ENCODE assay signal across 10 mouse cellular contexts in the genomic region with DNA sequence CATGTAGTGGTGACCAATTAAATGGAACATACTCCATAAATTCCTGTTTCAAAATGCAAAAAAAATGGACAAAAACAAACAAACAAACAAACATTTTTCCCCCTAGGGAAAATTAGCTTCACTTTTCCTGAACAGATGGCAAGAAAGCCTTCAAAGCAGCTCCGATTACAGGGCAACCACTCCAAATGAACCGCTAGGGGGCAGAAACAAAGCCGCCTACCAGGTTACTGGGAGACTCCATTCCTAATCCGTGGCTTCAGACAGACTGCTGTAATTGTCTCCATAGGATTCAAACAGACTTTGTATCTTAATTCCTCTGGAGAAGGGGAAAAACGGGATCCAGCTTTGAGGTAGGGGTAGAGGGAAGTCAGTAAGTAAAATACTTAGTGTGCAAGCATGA.
DNase-seq lines count a peak whose midpoint lies in the region; ATAC-seq and TF ChIP-seq lines count a peak whose summit lies in the region.
"Had no signal": no experiment of that assay in that cellular context is flagged by ENCODE, and none has a peak within 500 bp of the region (broad histone marks: within the 10 kb centered on the region; RNA-seq: fewer than 3 reads in every experiment).

No protein-coding gene starts in this region.

- TF ChIP-seq POLR2A in thymus, adult 2 months (IDR thresholded peaks at IDR 0.05; ENCODE audit: control insufficient read depth, extremely low read depth, insufficient read depth, low read length, poor library complexity) = no peak

- TF ChIP-seq CTCF in thymus, adult 2 months (IDR thresholded peaks at IDR 0.05; ENCODE audit: borderline replicate concordance, control insufficient read depth, extremely low read depth, insufficient read depth, low read length, poor library complexity) = no peak

- no peak overlapping the region for H3K4me3 ChIP-seq in hindbrain, embryonic 14.5 days (replicated peaks; ENCODE audit: low read length)
- no peak overlapping the region for H3K4me3 ChIP-seq in hindbrain, embryonic 12.5 days
- no peak overlapping the region for H3K4me3 ChIP-seq in thymus, adult 2 months (ENCODE audit: control insufficient read depth, insufficient read depth, low read length)
- H3K4me3 ChIP-seq: hindbrain, embryonic 15.5 days; midbrain, embryonic 12.5 days had no signal

- ATAC-seq in hindbrain, embryonic 14.5 days (ENCODE audit: low FRiP score) = no peak
- ATAC-seq in hindbrain, embryonic 12.5 days (ENCODE audit: low FRiP score) = no peak

- no peak overlapping the region for H3K27ac ChIP-seq in hindbrain, embryonic 14.5 days
- H3K27ac ChIP-seq in hindbrain, embryonic 12.5 days = no peak overlapping the region
- H3K27ac ChIP-seq in thymus, adult 2 months (ENCODE audit: control insufficient read depth, insufficient read depth, low read length) = no peak overlapping the region
- H3K27ac ChIP-seq: hindbrain, embryonic 15.5 days; midbrain, embryonic 12.5 days had no signal

- H3K4me1 ChIP-seq in hindbrain, embryonic 14.5 days (replicated peaks; ENCODE audit: control insufficient read depth, insufficient read depth, low read length) = no peaks in the 10 kb centered on the region
- no peaks in the 10 kb centered on the region for H3K4me1 ChIP-seq in hindbrain, embryonic 12.5 days
- no peaks in the 10 kb centered on the region for H3K4me1 ChIP-seq in thymus, adult 2 months (replicated peaks; ENCODE audit: control insufficient read depth, insufficient read depth, low read length)
- H3K4me1 ChIP-seq: hindbrain, embryonic 15.5 days; midbrain, embryonic 12.5 days had no signal

- H3K27me3 ChIP-seq in hindbrain, embryonic 14.5 days (ENCODE audit: control insufficient read depth, insufficient read depth, low read length) = no peaks in the 10 kb centered on the region; the same call in 1 of the 2 replicates
- no peaks in the 10 kb centered on the region for H3K27me3 ChIP-seq in hindbrain, embryonic 12.5 days
- no peaks in the 10 kb centered on the region for H3K27me3 ChIP-seq in thymus, adult 2 months (ENCODE audit: control insufficient read depth, insufficient read depth, low read length)
- H3K27me3 ChIP-seq: hindbrain, embryonic 15.5 days; midbrain, embryonic 12.5 days had no signal

- no peaks in the 10 kb centered on the region for H3K9me3 ChIP-seq in hindbrain, embryonic 14.5 days (ENCODE audit: control insufficient read depth, low read length)
- no peaks in the 10 kb centered on the region for H3K9me3 ChIP-seq in hindbrain, embryonic 12.5 days (replicated peaks)
- H3K9me3 ChIP-seq: hindbrain, embryonic 15.5 days; midbrain, embryonic 12.5 days had no signal

- no peaks in the 10 kb centered on the region for H3K36me3 ChIP-seq in hindbrain, embryonic 14.5 days (replicated peaks; ENCODE audit: control insufficient read depth, insufficient read depth)
- H3K36me3 ChIP-seq in hindbrain, embryonic 12.5 days = no peaks in the 10 kb centered on the region
- H3K36me3 ChIP-seq in thymus, adult 2 months (ENCODE audit: control insufficient read depth, insufficient read depth, low read length) = no peaks in the 10 kb centered on the region
- H3K36me3 ChIP-seq: hindbrain, embryonic 15.5 days; midbrain, embryonic 12.5 days had no signal

- H3K4me2 ChIP-seq in hindbrain, embryonic 14.5 days (replicated peaks) = no peak overlapping the region
- no peak overlapping the region for H3K4me2 ChIP-seq in hindbrain, embryonic 12.5 days (replicated peaks)
- H3K4me2 ChIP-seq: hindbrain, embryonic 15.5 days; midbrain, embryonic 12.5 days had no signal

- no peak overlapping the region for H3K9ac ChIP-seq in hindbrain, embryonic 14.5 days
- H3K9ac ChIP-seq in hindbrain, embryonic 12.5 days = no peak overlapping the region
- H3K9ac ChIP-seq: hindbrain, embryonic 15.5 days; midbrain, embryonic 12.5 days had no signal

- peak; percentile 58 for DNase-seq in hindbrain, embryonic 14.5 days (ENCODE audit: low spot score)
- DNase-seq in thymus, adult 2 months = peak; percentile 1
- DNase-seq in thymus, postnatal 25 days = no peak
- DNase-seq in cerebellum, adult 9-11 months = peak; percentile 25
- peak; percentile 37 for DNase-seq in lung, postnatal 10 days
- no peak for DNase-seq in spleen, postnatal 14 days (ENCODE audit: low spot score in 2 of 2)
- DNase-seq in frontal cortex, postnatal 14 days (ENCODE audit: low spot score in 2 of 2) = no peak

- 13% methylated on average over 5 of the region's 5 CpGs for WGBS in hindbrain, embryonic 14.5 days
- 26% methylated on average over 5 of the region's 5 CpGs for WGBS in hindbrain, embryonic 12.5 days
- WGBS in thymus, adult 2 months = 32% methylated on average over 5 of the region's 5 CpGs

Comparison
In these comparisons a context has a peak if more than half of its experiments do, and no peak if none do; other contexts are left out.
1. DNase-seq: peak in hindbrain, embryonic 14.5 days (single experiment), thymus, adult 2 months (single experiment), cerebellum, adult 9-11 months (single experiment) and lung, postnatal 10 days (single experiment); none in thymus, postnatal 25 days (single experiment), spleen, postnatal 14 days (0 of 2) and frontal cortex, postnatal 14 days (0 of 2).